Mouse (Mus musculus) testis, adult 2 months (tissue): ENCODE measurements around the gene Gm4131.

Source experiments
- CTCF ChIP-seq: fragments of 200-500 bp; IDR thresholded peaks from 2 replicates; pipeline ENCODE4 v1.5.1; 2012; ENCODE audit warnings: low read depth, mild to moderate bottlenecking, inconsistent platforms, low read length, moderate library complexity; ENCODE audit not compliant: control insufficient read depth, insufficient read depth, insufficient replicate concordance
- POLR2A ChIP-seq: fragments of 200-500 bp; IDR thresholded peaks from 2 replicates; pipeline ENCODE4 v1.6.1; 2012; ENCODE audit warnings: low read depth, mild to moderate bottlenecking, inconsistent platforms, low read length, moderate library complexity; ENCODE audit not compliant: control insufficient read depth

GRCm38 (mm10) chr14:62447214-62447548 lies 119.5 kb downstream of the Gm4131 start:
- no peak for TF ChIP-seq CTCF
- no peak for TF ChIP-seq POLR2A
